Mouse (Mus musculus): ENCODE measurements around the gene St8sia1. TPM values are rescaled to one million over a fixed set of nuclear protein-coding genes. Genes with fewer than 3 reads are reported as not detected.

St8sia1 gene
- polyA plus RNA-seq (2014; fragmentation: Illumina TruSeq; extraction: RNeasy Lipid Tissue Mini Kit (QIAGEN cat#74804)) = 3.4 TPM

DNA sequence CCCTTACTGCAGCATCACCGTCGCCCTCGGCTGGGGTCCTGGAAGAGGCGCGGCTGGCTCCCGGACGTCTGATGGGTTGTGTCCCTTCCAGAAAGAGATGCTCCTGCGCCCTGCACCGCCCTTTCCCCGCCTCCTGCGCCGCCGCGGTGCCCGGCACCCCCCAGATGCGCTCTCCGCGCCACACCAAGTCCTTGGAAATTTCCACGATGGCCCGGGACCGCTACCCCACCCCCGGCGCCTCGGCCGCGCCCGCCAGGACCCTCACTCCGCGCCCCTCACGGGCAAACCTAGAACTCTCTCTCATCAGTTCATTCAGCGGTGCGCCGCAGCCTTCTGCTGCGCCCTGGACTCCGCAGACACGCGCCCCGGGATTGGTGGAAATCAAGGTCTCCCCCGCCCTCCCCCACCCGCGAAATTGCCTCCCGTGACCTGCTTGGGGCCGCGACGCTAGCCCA lies at the start of gene St8sia1:
TSS of gene St8sia1 (minus strand) at position 377 of the 455 bp plus-strand sequence.

DNA sequence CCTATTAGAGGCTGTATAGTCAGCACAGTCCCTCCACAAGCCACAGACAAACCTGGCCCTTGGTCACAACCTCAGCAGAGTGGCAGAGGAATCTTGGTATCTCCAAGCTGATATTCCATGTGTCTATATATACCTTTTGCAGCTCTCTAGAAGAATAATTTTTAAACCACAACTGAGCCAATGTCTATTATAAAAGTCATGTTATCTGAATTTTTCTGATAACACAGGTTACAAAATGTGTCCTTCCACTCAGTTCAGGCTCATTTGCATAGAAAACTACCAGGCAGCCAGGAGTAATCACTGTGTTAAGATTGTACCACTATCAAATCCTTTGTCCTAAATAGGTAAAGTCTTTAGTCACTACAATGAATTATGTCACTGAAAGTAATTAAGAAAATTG lies 159.8 kb downstream of the St8sia1 start, which contains the start of gene Sult6b2:
TSS of gene Sult6b2 (minus strand) at position 101 of the 400 bp plus-strand sequence.

Other genes with a start within 250 kb of the St8sia1 start
- gene Cmas, start 207.8 kb downstream of the St8sia1 start, polyA plus RNA-seq (2014; fragmentation: Illumina TruSeq; extraction: RNeasy Lipid Tissue Mini Kit (QIAGEN cat#74804)) = 60.5 TPM
- gene Sult6b2, start 159.9 kb downstream of the St8sia1 start, polyA plus RNA-seq (2014; fragmentation: Illumina TruSeq; extraction: RNeasy Lipid Tissue Mini Kit (QIAGEN cat#74804)) = not detected
- 17.8 TPM for gene C2cd5, start 135.7 kb upstream of the St8sia1 start, polyA plus RNA-seq (2014; fragmentation: Illumina TruSeq; extraction: RNeasy Lipid Tissue Mini Kit (QIAGEN cat#74804))
- gene Etnk1, start 202.8 kb upstream of the St8sia1 start, polyA plus RNA-seq (2014; fragmentation: Illumina TruSeq; extraction: RNeasy Lipid Tissue Mini Kit (QIAGEN cat#74804)) = 142 TPM